Mouse (Mus musculus) left cerebral cortex, adult 2 months (tissue): ENCODE measurements at regions not wholly inside any gene's neighbourhood (a gene's known extent, or its start where the extent isn't known, plus 50 kb on each side); places are given as distances from the start of the nearest gene placed in this dataset.

ENCODE experiments used
- DNase-seq, 2 experiments: peaks; one replicate each; pipeline ENCODE4 v3.0.0; 2021 to 2022; ENCODE audit warnings: low spot score in 2 of 2, mixed read lengths in 1 of 2; ENCODE audit errors: extremely low spot score in 1 of 2
- H3K27ac ChIP-seq: fragments of 200-600 bp; 2 replicates; pipeline ENCODE4 v1.8.1; 2022
- H3K4me3 ChIP-seq: fragments of 200-600 bp; 2 replicates; pipeline ENCODE4 v1.8.1; 2022
- CTCF ChIP-seq: fragments of 200-600 bp; IDR thresholded peaks from 2 replicates; pipeline ENCODE4 v1.8.1; 2022; ENCODE audit warnings: antibody characterized with exemption, mild to moderate bottlenecking, moderate library complexity
- intact Hi-C: fragments of 180-260 bp; cut with DNase I; formaldehyde crosslinking; loops from one replicate; pipeline ENCODE4 v1.15.1; 2025

DNA sequence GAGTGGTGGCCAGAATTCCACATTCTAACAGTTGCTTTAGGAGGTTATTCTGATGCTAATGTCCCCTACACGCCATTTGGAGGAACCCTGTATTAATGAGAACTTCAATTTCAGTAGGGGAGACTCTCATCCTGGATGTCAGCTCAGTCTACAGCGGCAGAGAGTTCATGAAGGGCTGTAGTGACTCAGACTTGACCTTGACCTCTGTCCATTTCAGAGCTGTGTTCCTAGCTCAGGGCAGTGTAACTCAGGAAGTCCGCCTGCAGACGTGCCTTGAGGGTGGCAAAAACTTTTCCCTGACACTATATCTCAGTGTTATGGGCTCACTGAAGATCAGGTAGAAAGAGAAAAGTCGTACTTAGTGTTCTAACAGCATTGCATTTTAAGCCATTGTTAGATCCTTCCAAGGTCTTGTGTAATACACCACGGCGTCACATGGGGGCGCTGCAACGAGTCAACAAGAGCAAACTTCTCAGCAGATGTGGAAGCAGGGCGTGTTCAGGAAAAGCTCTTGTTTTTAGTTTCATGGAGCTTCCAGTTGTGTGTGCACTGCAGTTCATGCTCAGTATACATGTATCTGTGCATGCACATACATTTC lies 297.5 kb downstream of the 1500009L16Rik start:
- intact Hi-C loops, result no loop called here
- DNase-seq, result peak; percentile 18 to 29
- peak; percentile 62 for TF ChIP-seq CTCF
- H3K4me3 ChIP-seq, result no peak overlapping the region
- H3K27ac ChIP-seq, result no peak overlapping the region

DNA sequence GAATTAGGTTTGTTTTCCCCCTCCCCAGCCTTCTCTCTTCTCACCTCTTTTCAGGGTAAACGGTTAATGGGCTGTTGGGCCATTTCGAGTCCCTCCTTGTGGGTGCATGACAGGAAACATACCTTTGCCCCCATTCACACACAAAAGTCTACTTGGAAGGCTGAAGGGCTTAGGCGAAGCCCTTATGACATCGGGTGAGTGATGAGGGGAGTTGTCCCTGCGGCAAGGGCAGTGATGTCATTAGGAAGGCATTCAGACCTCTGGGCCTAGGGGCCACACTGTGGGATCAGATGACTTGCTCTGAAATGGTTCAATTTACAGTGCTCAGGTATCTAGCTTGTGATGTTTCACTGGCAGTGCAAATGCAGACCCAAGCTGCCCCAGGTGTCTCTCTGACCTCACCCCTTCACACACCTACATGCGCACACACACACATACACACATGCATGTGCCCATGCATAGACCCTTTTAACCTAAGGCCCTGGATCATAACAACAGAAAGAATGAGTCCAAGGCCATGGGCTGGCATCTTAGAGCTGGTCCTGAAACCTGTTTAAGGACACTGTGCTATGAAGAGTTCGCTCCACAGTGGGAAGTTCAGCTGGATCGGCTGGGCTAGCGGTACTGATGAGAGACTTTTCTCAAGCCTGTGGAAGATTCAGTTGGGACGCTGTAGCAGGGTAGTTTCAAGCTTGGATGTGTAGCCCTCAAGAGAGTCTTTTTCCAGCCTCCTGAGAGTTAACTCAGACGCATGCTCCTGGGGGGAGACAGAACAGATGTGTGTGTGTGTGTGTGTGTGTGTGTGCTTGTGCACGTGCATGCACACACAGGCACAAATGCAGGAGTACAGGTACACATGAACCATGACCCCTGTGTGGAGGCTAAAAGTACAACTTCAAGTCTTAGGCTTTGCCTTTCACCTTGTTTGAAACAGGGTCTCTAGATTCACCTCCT lies 298.8 kb downstream of the 1500009L16Rik start:
- Histone ChIP-seq H3K27ac (no peak overlapping the region), H3K4me3 (no peak overlapping the region)
- DNase-seq, result no peak
- intact Hi-C loops, result no loop called here
- TF ChIP-seq CTCF, result no peak

DNA sequence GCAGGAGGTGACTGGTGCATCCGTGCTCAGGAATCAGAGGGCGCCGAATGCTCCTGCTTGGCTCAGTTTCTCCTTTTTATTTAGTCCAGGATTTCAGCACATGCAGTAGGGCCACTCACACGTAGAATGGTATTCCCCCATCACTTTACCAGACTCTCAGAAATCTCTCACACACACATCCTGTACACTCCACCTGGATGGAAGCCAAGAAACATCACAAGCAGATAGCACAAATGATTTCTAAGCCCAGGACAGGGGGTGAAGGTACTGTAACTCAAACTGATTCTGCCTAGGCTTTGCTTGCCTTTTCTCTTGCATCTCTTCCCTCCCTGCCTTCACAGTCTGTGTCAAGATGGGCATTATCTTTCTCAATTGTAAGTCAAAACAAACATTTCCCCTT lies 301.6 kb downstream of the 1500009L16Rik start:
- intact Hi-C loops, result no loop called here
- TF ChIP-seq CTCF, result no peak

DNA sequence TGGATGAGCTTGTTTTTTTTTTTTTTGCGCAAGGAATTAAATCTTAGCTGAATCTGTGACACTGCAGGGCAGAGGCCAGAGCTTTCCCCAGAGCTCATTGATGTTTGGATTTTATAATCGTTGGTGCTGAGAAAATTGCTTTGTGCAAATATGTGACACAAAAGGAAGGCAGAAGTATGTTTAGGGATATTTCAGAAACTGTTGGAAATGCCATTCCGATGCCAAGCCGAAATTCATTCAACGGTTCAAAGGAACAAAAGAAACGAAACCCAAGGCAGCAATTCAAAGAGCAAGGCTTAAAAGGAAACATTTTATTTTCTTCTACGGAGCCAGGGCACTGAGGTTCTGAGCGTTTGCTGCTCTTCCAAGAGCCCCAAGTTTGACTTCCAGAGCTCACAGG lies 302.2 kb downstream of the 1500009L16Rik start:
- Histone ChIP-seq H3K27ac (no peak overlapping the region), H3K4me3 (no peak overlapping the region)
- no peak for TF ChIP-seq CTCF
- no peak for DNase-seq
- intact Hi-C loops, result no loop called here

More for the DNA sequence above, 301.6 kb downstream of the 1500009L16Rik start:
- Histone ChIP-seq H3K27ac (no peak overlapping the region), H3K4me3 (no peak overlapping the region)
- DNase-seq, result no peak

DNA sequence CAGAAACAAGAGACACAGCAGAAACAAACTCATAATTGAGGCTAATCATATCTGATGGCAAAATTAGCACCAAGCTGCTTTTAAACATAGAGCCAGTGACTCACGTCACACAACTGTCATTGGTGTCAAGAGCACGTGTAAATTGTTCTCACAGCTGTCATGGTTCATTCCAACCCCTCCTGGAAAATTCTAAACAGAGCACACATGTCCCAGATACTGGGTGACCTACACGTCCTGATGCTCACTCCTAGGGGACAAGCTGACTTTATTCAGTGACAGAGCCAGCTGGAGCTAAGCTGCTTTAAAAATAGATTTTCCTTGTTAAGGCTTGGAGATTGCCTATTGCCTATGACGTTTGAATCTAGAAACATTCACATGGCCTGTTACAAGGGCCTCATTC lies 304.1 kb downstream of the 1500009L16Rik start:
- H3K27ac ChIP-seq, result no peak overlapping the region
- H3K4me3 ChIP-seq, result no peak overlapping the region
- no peak for TF ChIP-seq CTCF
- DNase-seq, result no peak
- intact Hi-C loops, result no loop called here

DNA sequence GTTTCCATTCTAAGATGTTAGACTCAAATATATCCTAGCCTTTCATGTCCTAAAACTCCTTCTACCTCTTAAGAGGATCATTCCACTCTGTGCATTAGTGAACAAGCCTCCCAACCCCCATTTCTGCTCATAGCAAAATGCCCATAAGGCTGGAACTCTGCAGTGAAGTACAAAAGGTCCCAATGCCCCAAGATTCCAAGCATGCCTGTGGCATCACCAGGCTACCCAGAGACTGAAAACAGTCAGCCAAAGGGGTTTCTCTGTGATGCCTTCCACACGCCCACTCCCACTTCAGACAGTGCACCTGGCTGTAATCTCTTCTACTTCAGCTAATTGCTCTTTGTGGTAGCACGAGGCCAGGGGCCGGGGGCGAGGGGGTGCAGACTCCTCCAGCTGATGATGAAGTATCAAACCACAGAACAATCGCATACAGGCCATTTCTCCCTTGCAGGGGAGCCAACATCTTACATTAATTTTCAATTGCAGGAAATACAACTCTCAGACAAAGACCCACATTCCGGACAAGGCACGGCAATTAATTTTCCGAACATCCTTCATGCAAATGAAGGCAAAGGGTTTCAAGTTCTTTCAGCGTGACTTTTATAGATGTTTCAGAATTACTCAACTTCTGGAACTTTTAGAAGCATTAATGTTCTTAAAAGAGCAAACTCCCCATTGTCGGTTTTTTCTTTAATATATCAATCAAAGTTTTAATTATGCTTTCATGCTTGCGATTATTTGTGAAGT lies 313.6 kb downstream of the 1500009L16Rik start:
- Histone ChIP-seq H3K4me3 (no peak overlapping the region), H3K27ac (no peak overlapping the region)
- no peak for DNase-seq
- intact Hi-C loops, result no loop called here
- no peak for TF ChIP-seq CTCF

DNA sequence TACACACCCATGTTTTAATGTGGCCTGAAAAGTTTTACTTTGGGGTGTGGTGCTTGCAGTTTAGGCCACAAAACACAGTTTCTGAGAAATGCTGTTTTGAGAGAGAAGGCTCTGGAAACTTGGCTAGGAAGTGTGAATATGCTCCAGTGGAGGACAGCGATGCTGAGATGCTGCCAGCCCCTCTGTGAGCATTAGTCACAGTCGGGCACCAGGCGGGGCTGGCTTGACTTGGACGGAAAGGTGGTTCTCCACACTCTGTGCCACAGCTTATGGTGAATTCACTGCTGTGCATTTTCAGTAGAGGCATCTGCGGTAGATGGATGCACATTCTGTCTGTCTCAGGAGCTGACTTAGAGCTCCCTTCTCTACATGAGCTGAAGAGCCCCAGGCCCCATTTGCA lies 326.0 kb downstream of the 1500009L16Rik start:
- no peak for DNase-seq
- Histone ChIP-seq H3K4me3 (no peak overlapping the region), H3K27ac (no peak overlapping the region)
- no peak for TF ChIP-seq CTCF
- intact Hi-C loops, result no loop called here

DNA sequence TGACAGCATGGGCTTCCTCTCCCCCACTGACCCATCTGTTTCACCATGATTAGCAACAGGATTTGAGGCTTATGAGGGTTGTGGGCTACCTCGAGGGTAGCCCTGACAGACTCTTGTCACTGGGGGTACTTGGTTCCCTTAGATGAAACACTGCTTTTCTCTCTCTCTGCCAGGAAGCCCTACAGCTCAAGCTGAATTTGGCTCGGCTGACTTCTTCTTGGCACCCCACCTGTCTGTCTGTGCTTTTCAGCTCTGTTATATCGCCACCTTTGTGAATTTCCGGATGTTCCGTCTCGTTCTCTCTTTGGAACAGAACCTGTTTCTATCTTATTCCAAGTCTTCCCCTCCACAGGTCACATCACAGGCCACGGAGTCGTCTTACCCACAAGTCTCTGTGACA lies 330.0 kb downstream of the 1500009L16Rik start:
- no peak for DNase-seq
- no peak overlapping the region for H3K27ac ChIP-seq
- intact Hi-C loops, result no loop called here
- no peak for TF ChIP-seq CTCF
- no peak overlapping the region for H3K4me3 ChIP-seq

DNA sequence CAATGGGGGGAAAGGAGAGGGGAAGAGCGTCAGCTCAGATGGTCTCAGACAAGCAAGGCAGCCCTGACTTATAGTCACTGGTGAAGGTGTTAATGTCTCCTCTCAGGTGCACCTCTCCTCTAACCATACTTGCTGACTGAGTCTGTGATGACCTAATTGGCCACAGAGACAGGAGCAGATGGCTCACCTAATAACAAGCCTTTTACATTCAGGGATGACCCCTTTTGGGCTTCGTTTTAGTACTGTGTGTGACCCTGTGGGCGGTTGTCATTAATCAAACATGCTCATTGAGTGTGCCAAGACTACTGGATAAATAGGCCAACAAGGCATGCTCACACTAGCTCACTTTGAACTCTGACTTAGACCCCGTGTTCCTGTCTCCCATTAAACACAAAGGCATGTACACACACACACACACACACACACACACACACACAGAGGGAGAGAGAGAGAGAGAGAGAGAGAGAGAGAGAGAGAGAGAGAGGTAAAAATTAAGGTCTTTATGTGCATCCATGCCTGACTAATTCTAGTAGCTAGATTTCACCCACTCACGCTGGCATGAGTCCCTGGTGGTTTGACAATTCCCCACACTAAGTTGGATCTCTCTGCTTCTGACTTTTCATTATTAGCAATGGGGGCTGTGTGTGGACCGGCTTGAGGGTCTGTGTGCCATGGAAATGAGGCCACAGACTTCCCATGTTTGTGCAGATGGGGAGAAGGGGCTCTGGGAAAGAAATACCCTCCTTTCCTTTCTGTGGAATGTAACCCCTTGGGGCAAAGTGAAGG lies 332.1 kb downstream of the 1500009L16Rik start:
- intact Hi-C loops, result no loop called here
- TF ChIP-seq CTCF, result no peak
- H3K4me3 ChIP-seq, result no peak overlapping the region
- DNase-seq, result peak in 1 of 2 experiments; percentile 42
- H3K27ac ChIP-seq, result peak overlapping the region; percentile 12; the same call in 1 of the 2 replicates

DNA sequence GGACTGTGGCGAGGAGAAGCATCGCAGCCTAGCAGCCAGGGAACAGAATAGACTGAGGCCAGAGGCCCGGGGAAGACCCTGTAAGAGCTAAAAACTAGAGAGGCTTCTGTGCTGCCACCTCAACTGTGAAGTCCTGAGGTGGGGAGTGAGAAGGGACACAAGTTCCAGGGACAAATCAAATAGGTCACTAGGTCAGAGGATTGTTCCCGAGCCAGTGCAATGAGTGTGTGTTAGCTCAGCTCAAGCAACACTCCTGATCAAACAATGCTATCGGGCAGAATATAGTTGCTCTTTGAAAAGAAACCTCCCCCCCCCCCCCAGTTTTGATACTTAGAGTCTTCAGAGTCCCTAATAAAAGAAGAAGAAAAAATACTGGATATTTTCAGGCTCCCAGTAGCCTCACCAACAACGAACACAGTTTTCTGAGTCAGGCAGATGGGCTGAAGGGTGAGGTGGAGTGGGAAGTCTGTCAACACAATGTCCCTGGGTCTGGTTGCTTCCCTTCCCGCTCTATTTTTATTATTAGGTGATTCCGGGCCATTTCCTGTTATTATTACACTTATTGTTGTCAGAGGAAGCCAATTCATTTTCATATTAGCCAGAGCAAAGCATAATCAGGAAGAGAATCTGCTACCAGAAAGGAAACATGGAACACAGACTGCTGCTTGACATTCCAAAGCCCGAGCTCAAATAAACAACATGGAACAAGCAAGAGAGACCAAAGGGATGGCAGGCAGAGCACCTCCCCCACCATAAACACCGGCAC lies 332.9 kb downstream of the 1500009L16Rik start:
- intact Hi-C loops, result no loop called here
- Histone ChIP-seq H3K27ac (peak overlapping the region; percentile 12; the same call in 1 of the 2 replicates), H3K4me3 (no peak overlapping the region)
- no peak for TF ChIP-seq CTCF
- DNase-seq, result no peak
